Mouse (Mus musculus) CD4-positive naive resting alpha-beta T cell, adult 76 days (primary cell): ENCODE measurements around the gene Cd7. TPM values are rescaled to one million over a fixed set of nuclear protein-coding genes. Genes with fewer than 3 reads are reported as not detected.

ENCODE experiments used
- total RNA-seq: library from RNA; stranded (reverse); gene quantifications from one replicate; pipeline ENCODE4 v1.2.4, GENCODE M21; 2023

The Cd7 gene
- total RNA-seq = 85.4 TPM

DNA sequence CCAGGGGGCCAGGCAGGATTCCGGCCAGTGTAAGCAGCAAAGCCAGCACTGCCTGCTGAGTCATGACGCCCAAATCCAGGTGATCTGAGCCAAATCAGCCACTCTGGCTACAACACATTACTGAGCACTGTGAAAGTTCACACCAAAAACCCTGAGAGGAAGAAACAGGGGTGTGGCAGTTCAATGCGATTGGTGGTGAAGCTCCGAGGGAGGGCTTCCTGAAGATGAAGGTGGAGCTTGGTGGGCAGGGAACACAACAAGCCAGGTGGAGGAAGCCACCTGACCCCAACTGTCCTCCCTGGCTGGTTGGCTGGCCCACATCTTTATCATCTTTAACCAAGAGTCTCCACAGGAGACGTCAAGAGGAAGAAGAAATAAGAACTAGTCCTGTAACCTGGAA is at the start of gene Cd7:
Cd7 (minus strand) TSS at position 117 of the 400 bp plus-strand sequence.

DNA sequence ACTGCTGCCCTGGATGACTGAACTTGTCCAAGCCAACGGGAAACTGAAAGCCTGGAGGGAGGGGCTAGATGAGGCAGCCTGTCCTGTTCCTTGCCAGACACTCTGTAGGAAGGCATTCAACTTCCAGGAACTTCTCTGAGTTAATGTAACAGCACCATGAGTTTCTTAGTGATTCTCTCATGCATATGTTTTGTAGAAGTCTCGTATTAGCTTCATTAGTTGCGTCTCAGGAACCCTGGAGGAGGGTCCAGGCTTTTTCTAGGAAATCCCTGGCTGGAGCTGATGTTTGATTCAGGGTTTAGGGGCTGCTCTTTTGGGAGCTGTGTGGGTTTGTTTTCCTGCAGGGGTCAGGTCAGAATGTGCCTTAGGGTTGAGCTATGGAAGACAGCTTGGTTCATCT is 41.9 kb upstream of the Cd7 start, which contains the start of gene Sectm1a:
Sectm1a (minus strand) TSS at position 101 of the 400 bp plus-strand sequence.

DNA sequence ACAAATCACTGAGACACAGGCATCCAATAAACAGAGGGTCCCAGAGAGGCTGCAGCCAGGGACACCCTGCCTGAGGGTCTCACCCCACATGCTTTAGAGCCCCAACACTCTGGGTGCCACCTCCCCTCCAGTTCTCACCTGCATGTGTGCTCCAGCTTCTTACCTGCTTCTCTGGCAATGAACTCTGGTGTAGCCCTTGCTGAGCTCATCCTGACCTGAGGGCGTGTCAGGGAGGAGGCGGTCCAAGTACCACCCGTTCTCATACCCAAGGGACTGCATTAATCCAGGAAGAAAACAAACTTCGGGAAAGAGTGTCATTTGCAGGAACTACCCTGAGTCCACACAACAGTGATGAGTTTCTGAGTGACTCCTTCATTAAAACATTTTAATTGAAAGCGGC is 24.2 kb upstream of the Cd7 start, which contains the start of gene Sectm1b:
Sectm1b (minus strand) TSS at position 191 of the 400 bp plus-strand sequence.

DNA sequence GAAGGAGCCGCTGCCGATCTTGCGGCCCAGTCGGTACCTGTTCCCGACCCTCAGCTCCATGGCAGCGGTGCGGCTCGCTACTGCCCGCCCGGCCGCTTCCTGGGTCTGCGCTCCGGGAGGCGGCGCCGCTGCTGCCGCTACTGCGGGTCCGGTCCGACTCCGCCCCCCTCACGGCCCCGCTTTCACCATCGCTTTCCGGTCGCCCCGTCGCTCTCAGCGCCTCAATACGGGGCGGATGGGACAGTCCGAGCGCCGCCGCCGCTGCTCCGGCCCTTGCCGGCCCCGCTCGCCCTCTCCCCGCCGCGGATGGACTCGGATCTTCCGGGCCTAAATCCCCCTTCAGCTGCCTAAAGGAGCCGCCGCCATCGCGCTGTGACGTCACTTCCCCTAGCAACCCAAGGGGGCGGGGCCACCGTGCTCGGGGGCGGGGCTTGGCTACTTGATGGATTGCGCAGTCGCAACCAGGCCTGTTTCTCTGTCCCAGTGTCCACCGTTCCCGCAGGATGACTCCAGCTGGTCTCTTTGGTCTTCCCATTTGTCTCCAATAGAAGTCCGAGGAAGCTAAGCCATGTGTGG is 48.2 kb downstream of the Cd7 start, which contains the start of gene Csnk1d:
Csnk1d (minus strand) TSS at position 380 of the 576 bp plus-strand sequence.

Other genes with a start within 250 kb of the Cd7 start
- gene Dus1l, start 243.0 kb downstream of the Cd7 start, total RNA-seq = 51.9 TPM
- 142 TPM for gene Fasn, start 214.9 kb downstream of the Cd7 start, total RNA-seq
- 0.44 TPM for gene Ccdc57, start 106.5 kb downstream of the Cd7 start, total RNA-seq
- 7.7 TPM for gene Slc16a3, start 90.9 kb downstream of the Cd7 start, total RNA-seq
- 153 TPM for gene Csnk1d, start 48.1 kb downstream of the Cd7 start, total RNA-seq
- not detected for gene Sectm1b, start 24.2 kb upstream of the Cd7 start, total RNA-seq
- not detected for gene Sectm1a, start 41.8 kb upstream of the Cd7 start, total RNA-seq
- gene Tex19.2, start 79.3 kb upstream of the Cd7 start, total RNA-seq = not detected
- gene Tex19.1, start 106.7 kb upstream of the Cd7 start, total RNA-seq = not detected
- not detected for gene Uts2r, start 120.9 kb upstream of the Cd7 start, total RNA-seq
- 10.1 TPM for gene Hexdc, start 165.0 kb upstream of the Cd7 start, total RNA-seq
- 6.1 TPM for gene Ogfod3, start 165.3 kb upstream of the Cd7 start, total RNA-seq
- gene Cybc1, start 189.9 kb upstream of the Cd7 start, total RNA-seq = 44.8 TPM
- 26.6 TPM for gene Narf, start 197.8 kb upstream of the Cd7 start, total RNA-seq
- 31.3 TPM for gene Foxk2, start 220.6 kb upstream of the Cd7 start, total RNA-seq